Mouse (Mus musculus) forebrain, embryonic 15.5 days (tissue): ENCODE results near the gene Gnai2. TPM values are rescaled to one million over a fixed set of nuclear protein-coding genes. Genes with fewer than 3 reads are reported as not detected.
"Not testable (repeated sequence)": the region's sequence is repeated elsewhere in the genome, so short reads cannot be mapped to it uniquely, and the experiment has no call there.

Source experiments
- ATAC-seq: fragments of 200-750 bp; cut with Nextera tagmentation; replicated peaks from 2 replicates; pipeline ENCODE4 v1.8.0; 2017; ENCODE audit warnings: mild to moderate bottlenecking, moderate TSS enrichment, moderate library complexity
- H3K27ac ChIP-seq: fragments of 300-500 bp; sonication (generic); replicated peaks from 2 replicates; pipeline ENCODE4 v1.5.1; 2015; ENCODE audit warnings: mild to moderate bottlenecking, inconsistent platforms
- H3K27me3 ChIP-seq: fragments of 300-500 bp; sonication (generic); 2 replicates; pipeline ENCODE4 v1.6.1; 2015; ENCODE audit warnings: inconsistent platforms
- H3K36me3 ChIP-seq: fragments of 300-500 bp; sonication (generic); 2 replicates; pipeline ENCODE4 v1.6.1; 2015; ENCODE audit warnings: mild to moderate bottlenecking, inconsistent platforms
- H3K4me1 ChIP-seq: fragments of 300-500 bp; sonication (generic); 2 replicates; pipeline ENCODE4 v1.6.1; 2015; ENCODE audit warnings: inconsistent platforms
- H3K4me2 ChIP-seq: fragments of 300-500 bp; sonication (generic); replicated peaks from 2 replicates; pipeline ENCODE4 v1.6.1; 2015; ENCODE audit warnings: mild to moderate bottlenecking, inconsistent platforms
- H3K4me3 ChIP-seq: fragments of 300-500 bp; sonication (generic); 2 replicates; pipeline ENCODE4 v1.5.1; 2015; ENCODE audit warnings: mild to moderate bottlenecking, inconsistent platforms
- H3K9ac ChIP-seq: fragments of 300-500 bp; sonication (generic); replicated peaks from 2 replicates; pipeline ENCODE4 v1.6.1; 2015; ENCODE audit warnings: mild to moderate bottlenecking, inconsistent platforms
- H3K9me3 ChIP-seq: fragments of 300-500 bp; sonication (generic); 2 replicates; pipeline ENCODE4 v1.6.1; 2016; ENCODE audit warnings: inconsistent platforms
- WGBS: fragments of 180-500 bp; shearing (Covaris S2); methylation state at CpG from one replicate; pipeline ENCODE4 v1.1.7; 2015; ENCODE audit warnings: mixed read lengths; 5-methylcytosine and 5-hydroxymethylcytosine counted together
- polyA plus RNA-seq: library from polyadenylated mRNA; unstranded; fragments of >200 nt; fragmentation: Nextera tagmentation; extraction: Ambion mirVana; gene quantifications from 2 replicates; pipeline ENCODE4 v1.2.1, GENCODE M21; 2015

The Gnai2 gene
- polyA plus RNA-seq, 1 experiment from 2014 or later: 338 TPM

- WGBS: 75% methylated on average over 3 of the region's 3 CpGs
- Histone ChIP-seq H3K27ac (0 out of 2 replicates have a peak overlapping the region, but pooled peaks have one; percentile 9), H3K36me3 (peaks cover 31% of the 10 kb centered on the region), H3K27me3 (no peaks in the 10 kb centered on the region), H3K4me1 (peaks cover 56% of the 10 kb centered on the region), H3K4me3 (no peak overlapping the region), H3K4me2 (no peak overlapping the region), H3K9me3 (no peaks in the 10 kb centered on the region), H3K9ac (no peak overlapping the region)
- ATAC-seq: no peak
Measured at GRCm38 (mm10) chr9:107566855-107567254, 68.3 kb downstream of the Gnai2 start.

GRCm38 (mm10) chr9:107566041-107566709, 69.0 kb downstream of the Gnai2 start:
- H3K4me2 ChIP-seq: no peak overlapping the region
- H3K4me1 ChIP-seq: peaks cover 49% of the 10 kb centered on the region
- no peak overlapping the region for H3K4me3 ChIP-seq
- H3K9me3 ChIP-seq: no peaks in the 10 kb centered on the region
- H3K36me3 ChIP-seq: peaks cover 32% of the 10 kb centered on the region
- H3K9ac ChIP-seq: no peak overlapping the region
- WGBS: 57% methylated on average over 15 of the region's 15 CpGs
- ATAC-seq: no peak
- 0 out of 2 replicates have a peak overlapping the region, but pooled peaks have one; percentile 9 for H3K27ac ChIP-seq
- H3K27me3 ChIP-seq: no peaks in the 10 kb centered on the region

GRCm38 (mm10) chr9:107565556-107565955, 69.6 kb downstream of the Gnai2 start:
- H3K9me3 ChIP-seq, H3K4me3 ChIP-seq, H3K4me2 ChIP-seq, H3K27me3 ChIP-seq, ATAC-seq, H3K27ac ChIP-seq, H3K9ac ChIP-seq: not testable (repeated sequence)
- Histone ChIP-seq H3K36me3 (peaks cover 32% of the 10 kb centered on the region), H3K4me1 (peaks cover 43% of the 10 kb centered on the region)
- 45% methylated on average over 5 of the region's 5 CpGs for WGBS

Other genes starting within 250 kb of the Gnai2 start
- gene Cacna2d2, start 235.8 kb downstream of the Gnai2 start, polyA plus RNA-seq: 3.9 and 4.2 TPM in 2 replicates
- gene Tmem115, start 101.4 kb downstream of the Gnai2 start, polyA plus RNA-seq: 45.7 and 45.8 TPM in 2 replicates
- gene Cyb561d2, start 93.2 kb downstream of the Gnai2 start, polyA plus RNA-seq: 34.7 and 36.0 TPM in 2 replicates
- gene Nprl2, start 93.1 kb downstream of the Gnai2 start, polyA plus RNA-seq: 74.9 and 78.7 TPM in 2 replicates
- 3.7 and 4.6 TPM in 2 replicates for gene Zmynd10, start 88.1 kb downstream of the Gnai2 start, polyA plus RNA-seq
- gene Rassf1, start 83.8 kb downstream of the Gnai2 start, polyA plus RNA-seq: 38.9 and 41.1 TPM in 2 replicates
- gene Tusc2, start 72.1 kb downstream of the Gnai2 start, polyA plus RNA-seq: 96.7 and 97.5 TPM in 2 replicates
- gene Hyal2, start 67.4 kb downstream of the Gnai2 start, polyA plus RNA-seq: 75.3 and 76.2 TPM in 2 replicates
- gene Hyal1, start 58.4 kb downstream of the Gnai2 start, polyA plus RNA-seq: 8.6 and 8.8 TPM in 2 replicates
- 14.7 and 17.0 TPM in 2 replicates for gene Naa80, start 56.5 kb downstream of the Gnai2 start, polyA plus RNA-seq
- 1.3 and 2.1 TPM in 2 replicates for gene Hyal3, start 54.5 kb downstream of the Gnai2 start, polyA plus RNA-seq
- 15.4 and 16.9 TPM in 2 replicates for gene Ifrd2, start 47.7 kb downstream of the Gnai2 start, polyA plus RNA-seq
- gene Sema3b, start 26.1 kb downstream of the Gnai2 start, polyA plus RNA-seq: 1.7 and 2.8 TPM in 2 replicates
- 24.2 and 24.4 TPM in 2 replicates for gene Slc38a3, start 34.2 kb upstream of the Gnai2 start, polyA plus RNA-seq
- 1.7 and 1.8 TPM in 2 replicates for gene Gnat1, start 44.3 kb upstream of the Gnai2 start, polyA plus RNA-seq
- gene Sema3f, start 75.1 kb upstream of the Gnai2 start, polyA plus RNA-seq: 13.7 and 14.6 TPM in 2 replicates
- gene Rbm5, start 135.6 kb upstream of the Gnai2 start, polyA plus RNA-seq: 283 and 284 TPM in 2 replicates
- 115 and 125 TPM in 2 replicates for gene Rbm6, start 237.9 kb upstream of the Gnai2 start, polyA plus RNA-seq